Mouse (Mus musculus) liver, adult 2 months (tissue): ENCODE measurements at regions not wholly inside any gene's neighbourhood (a gene's known extent, or its start where the extent isn't known, plus 50 kb on each side); places are given as distances from the start of the nearest gene placed in this dataset.

Source experiments
- CTCF ChIP-seq: fragments of 200-500 bp; IDR thresholded peaks from 2 replicates; pipeline ENCODE4 v1.5.1; 2011; ENCODE audit warnings: low read depth, low read length, control low read depth
- POLR2A ChIP-seq: fragments of 200-500 bp; IDR thresholded peaks from 2 replicates; pipeline ENCODE4 v1.6.1; 2011; ENCODE audit warnings: low read length, control low read depth; ENCODE audit not compliant: insufficient read depth; ENCODE audit errors: extremely low read depth

DNA sequence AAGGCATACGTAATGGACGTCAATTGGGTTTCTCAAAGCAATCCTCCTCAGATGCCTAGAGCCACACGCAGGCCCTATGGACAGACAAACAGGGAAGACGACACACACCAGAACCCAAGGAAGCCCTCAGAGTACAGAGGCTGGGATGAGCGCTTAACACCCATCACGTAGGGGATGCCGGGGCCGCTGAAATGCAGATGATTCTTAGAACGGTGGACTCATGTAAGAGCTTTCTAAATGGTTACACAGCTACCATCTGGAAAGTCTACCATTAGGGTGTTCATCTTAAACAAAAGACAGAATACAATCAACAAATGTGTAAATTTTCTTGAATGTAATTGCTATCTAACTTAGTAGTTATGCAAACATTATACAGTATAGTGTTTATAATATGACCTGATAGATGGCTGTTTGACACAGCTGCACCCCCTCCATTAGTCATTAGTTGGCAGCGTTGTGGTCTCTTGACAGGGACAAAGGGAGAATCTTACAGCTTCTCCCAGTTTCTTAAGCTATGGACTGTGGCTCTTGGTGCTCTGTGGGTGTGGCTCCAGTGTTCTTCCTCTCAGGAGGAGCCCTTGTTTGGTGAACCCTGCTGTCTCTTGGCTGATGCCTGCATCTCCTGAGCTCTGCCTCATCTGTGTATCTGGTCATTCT lies 259.4 kb upstream of the Runx1 start:
- TF ChIP-seq POLR2A (no peak), CTCF (no peak)
